Mouse (Mus musculus): ENCODE data around the gene Cenpk. TPM values are rescaled to one million over a fixed set of nuclear protein-coding genes. Genes with fewer than 3 reads are reported as not detected.
A peak's percentile ranks its signal among the peaks of the same experiment; 100 is the strongest.

Cenpk gene
- total and polyA plus RNA-seq, 2 experiments from 2014 or later: 0.19 to 17.3 TPM

- Histone ChIP-seq H3K9me3 (replicated peaks; ENCODE audit: control insufficient read depth, low read length) (no peaks in the 10 kb centered on the region), H3K36me3 (replicated peaks; ENCODE audit: control insufficient read depth, insufficient read depth, low read length) (peaks cover 37% of the 10 kb centered on the region), H3K27ac (ENCODE audit: low read depth) (no peak overlapping the region), H3K4me3 (ENCODE audit: low read depth, low read length) (no peak overlapping the region), H3K27me3 (ENCODE audit: control insufficient read depth, insufficient read depth, low read length) (no peaks in the 10 kb centered on the region), H3K9ac (replicated peaks; ENCODE audit: low read depth, low read length) (no peak overlapping the region), H3K4me1 (ENCODE audit: control insufficient read depth, insufficient read depth) (no peaks in the 10 kb centered on the region), H3K4me2 (ENCODE audit: low read depth, low read length) (no peak overlapping the region)
- TF ChIP-seq CTCF (IDR thresholded peaks at IDR 0.05; ENCODE audit: low read depth) (no peak), EP300 (IDR thresholded peaks at IDR 0.05; ENCODE audit: low read depth) (no peak)
- DNase-seq (ENCODE audit: low spot score) (no peak), ATAC-seq (ENCODE audit: insufficient read depth, low read depth) (no peak)
- WGBS: 49% methylated on average over 1 of the region's 1 CpGs
These were observed 24.1 kb upstream of the Cenpk start for GRCm38 (mm10) chr13:104204313-104204712.

- no peak for DNase-seq (ENCODE audit: low spot score)
These were observed 933 bp upstream of the Cenpk start for GRCm38 (mm10) chr13:104227478-104227877.

GRCm38 (mm10) chr13:104229181-104229580, 770 bp downstream of the Cenpk start:
- Histone ChIP-seq H3K4me1 (ENCODE audit: control insufficient read depth, insufficient read depth) (peaks cover 16% of the 10 kb centered on the region), H3K36me3 (replicated peaks; ENCODE audit: control insufficient read depth, insufficient read depth, low read length) (peaks cover 4% of the 10 kb centered on the region; the same call in 1 of the 2 replicates), H3K9ac (replicated peaks; ENCODE audit: low read depth, low read length) (peak overlapping the region; percentile 83), H3K9me3 (replicated peaks; ENCODE audit: control insufficient read depth, low read length) (no peaks in the 10 kb centered on the region), H3K4me3 (ENCODE audit: low read depth, low read length) (peak overlapping the region; percentile 93), H3K27ac (ENCODE audit: low read depth) (peak overlapping the region; percentile 96; the same call in 1 of the 2 replicates), H3K4me2 (ENCODE audit: low read depth, low read length) (peak overlapping the region; percentile 79), H3K27me3 (ENCODE audit: control insufficient read depth, insufficient read depth, low read length) (no peaks in the 10 kb centered on the region)
- ATAC-seq (ENCODE audit: insufficient read depth, low read depth) (no peak), DNase-seq (ENCODE audit: low spot score) (no peak)
- WGBS: 8% methylated on average over 15 of the region's 15 CpGs
- TF ChIP-seq EP300 (IDR thresholded peaks at IDR 0.05; ENCODE audit: low read depth): no peak
- no peak for TF ChIP-seq CTCF (IDR thresholded peaks at IDR 0.05; ENCODE audit: low read depth)

More at GRCm38 (mm10) chr13:104227478-104227877, 933 bp upstream of the Cenpk start:
- peak overlapping the region; percentile 93 for H3K4me3 ChIP-seq (ENCODE audit: low read depth, low read length)
- WGBS: 36% methylated on average over 3 of the region's 3 CpGs
- TF ChIP-seq CTCF (IDR thresholded peaks at IDR 0.05; ENCODE audit: low read depth) (no peak), EP300 (IDR thresholded peaks at IDR 0.05; ENCODE audit: low read depth) (no peak)
- peaks cover 4% of the 10 kb centered on the region; the same call in 1 of the 2 replicates for H3K36me3 ChIP-seq (replicated peaks; ENCODE audit: control insufficient read depth, insufficient read depth, low read length)
- peaks cover 16% of the 10 kb centered on the region for H3K4me1 ChIP-seq (ENCODE audit: control insufficient read depth, insufficient read depth)
- H3K27ac ChIP-seq (ENCODE audit: low read depth): no peak overlapping the region
- H3K4me2 ChIP-seq (ENCODE audit: low read depth, low read length): peak overlapping the region; percentile 73
- H3K27me3 ChIP-seq (ENCODE audit: control insufficient read depth, insufficient read depth, low read length): no peaks in the 10 kb centered on the region
- H3K9ac ChIP-seq (replicated peaks; ENCODE audit: low read depth, low read length): no peak overlapping the region
- H3K9me3 ChIP-seq (replicated peaks; ENCODE audit: control insufficient read depth, low read length): no peaks in the 10 kb centered on the region
- no peak for ATAC-seq (ENCODE audit: insufficient read depth, low read depth)

GRCm38 (mm10) chr13:104258997-104259396, 30.6 kb downstream of the Cenpk start:
- ATAC-seq (ENCODE audit: insufficient read depth, low read depth) (no peak), DNase-seq (ENCODE audit: low spot score) (no peak)
- H3K9me3 ChIP-seq (replicated peaks; ENCODE audit: control insufficient read depth, low read length): no peaks in the 10 kb centered on the region; the same call in 1 of the 2 replicates
- no peak overlapping the region for H3K4me2 ChIP-seq (ENCODE audit: low read depth, low read length)
- H3K36me3 ChIP-seq (replicated peaks; ENCODE audit: control insufficient read depth, insufficient read depth, low read length): no peaks in the 10 kb centered on the region
- H3K27me3 ChIP-seq (ENCODE audit: control insufficient read depth, insufficient read depth, low read length): no peaks in the 10 kb centered on the region
- no peak overlapping the region for H3K9ac ChIP-seq (replicated peaks; ENCODE audit: low read depth, low read length)
- H3K4me1 ChIP-seq (ENCODE audit: control insufficient read depth, insufficient read depth): no peaks in the 10 kb centered on the region
- no peak overlapping the region for H3K4me3 ChIP-seq (ENCODE audit: low read depth, low read length)
- TF ChIP-seq CTCF (IDR thresholded peaks at IDR 0.05; ENCODE audit: low read depth) (no peak), EP300 (IDR thresholded peaks at IDR 0.05; ENCODE audit: low read depth) (no peak)
- 83% methylated on average over 3 of the region's 3 CpGs for WGBS
- H3K27ac ChIP-seq (ENCODE audit: low read depth): no peak overlapping the region

GRCm38 (mm10) chr13:104285031-104285431, 56.6 kb downstream of the Cenpk start:
- ATAC-seq (ENCODE audit: insufficient read depth, low read depth) (no peak), DNase-seq (ENCODE audit: low spot score) (peak; percentile 85)
- Histone ChIP-seq H3K27ac (ENCODE audit: low read depth) (peak overlapping the region; percentile 93), H3K4me2 (ENCODE audit: low read depth, low read length) (peak overlapping the region; percentile 83), H3K4me1 (ENCODE audit: control insufficient read depth, insufficient read depth) (peaks cover 4% of the 10 kb centered on the region), H3K9me3 (replicated peaks; ENCODE audit: control insufficient read depth, low read length) (no peaks in the 10 kb centered on the region), H3K27me3 (ENCODE audit: control insufficient read depth, insufficient read depth, low read length) (no peaks in the 10 kb centered on the region), H3K36me3 (replicated peaks; ENCODE audit: control insufficient read depth, insufficient read depth, low read length) (no peaks in the 10 kb centered on the region), H3K4me3 (ENCODE audit: low read depth, low read length) (peak overlapping the region; percentile 60; the same call in 1 of the 2 replicates), H3K9ac (replicated peaks; ENCODE audit: low read depth, low read length) (no peak overlapping the region)
- WGBS: 3% methylated on average over 2 of the region's 2 CpGs
- TF ChIP-seq EP300 (IDR thresholded peaks at IDR 0.05; ENCODE audit: low read depth) (0 out of 2 replicates have a peak, but pooled peaks have one; percentile 18), CTCF (IDR thresholded peaks at IDR 0.05; ENCODE audit: low read depth) (peak; percentile 53)

All from heart, postnatal 0 days (tissue).